Mouse (Mus musculus) testis, adult 2 months (tissue): Measurements from ENCODE around the gene Ddx39.

ENCODE experiments used
- CTCF ChIP-seq: fragments of 200-500 bp; IDR thresholded peaks from 2 replicates; pipeline ENCODE4 v1.5.1; 2012; ENCODE audit warnings: low read depth, mild to moderate bottlenecking, inconsistent platforms, low read length, moderate library complexity; ENCODE audit not compliant: control insufficient read depth, insufficient read depth, insufficient replicate concordance
- POLR2A ChIP-seq: fragments of 200-500 bp; IDR thresholded peaks from 2 replicates; pipeline ENCODE4 v1.6.1; 2012; ENCODE audit warnings: low read depth, mild to moderate bottlenecking, inconsistent platforms, low read length, moderate library complexity; ENCODE audit not compliant: control insufficient read depth

GRCm38 (mm10) chr8:83715031-83715690 lies at the start of gene Ddx39:
- TF ChIP-seq POLR2A (peak; percentile 86), CTCF (no peak)
